Mouse (Mus musculus) forebrain, embryonic 11.5 days (tissue): ENCODE measurements around the gene Syt16. TPM values are rescaled to one million over a fixed set of nuclear protein-coding genes. Genes with fewer than 3 reads are reported as not detected.

Experiments
- ATAC-seq: fragments of 200-750 bp; cut with Nextera tagmentation; replicated peaks from 2 replicates; pipeline ENCODE4 v1.8.0; 2017; ENCODE audit warnings: moderate TSS enrichment; ENCODE audit not compliant: low FRiP score
- DNase-seq: peaks from one replicate; pipeline ENCODE4 v3.0.0-alpha.2; 2017; ENCODE audit warnings: low spot score
- H3K27ac ChIP-seq: fragments of 300-500 bp; sonication (generic); 2 replicates; pipeline ENCODE4 v1.5.1; 2014; ENCODE audit warnings: low read depth, low read length
- H3K27me3 ChIP-seq: fragments of 300-500 bp; sonication (generic); 2 replicates; pipeline ENCODE4 v1.6.1; 2014; ENCODE audit warnings: mild to moderate bottlenecking, low read length, mixed read lengths; ENCODE audit not compliant: control insufficient read depth, insufficient read depth
- H3K36me3 ChIP-seq: fragments of 300-500 bp; sonication (generic); 2 replicates; pipeline ENCODE4 v1.6.1; 2014; ENCODE audit warnings: mild to moderate bottlenecking, low read length, moderate library complexity, mixed read lengths; ENCODE audit not compliant: control insufficient read depth, insufficient read depth
- H3K4me1 ChIP-seq: fragments of 300-500 bp; sonication (generic); replicated peaks from 2 replicates; pipeline ENCODE4 v1.6.1; 2014; ENCODE audit warnings: low read length, mixed read lengths; ENCODE audit not compliant: control insufficient read depth, insufficient read depth
- H3K4me2 ChIP-seq: fragments of 300-500 bp; sonication (generic); 2 replicates; pipeline ENCODE4 v1.6.1; 2014; ENCODE audit warnings: low read depth, mild to moderate bottlenecking, low read length, moderate library complexity, mixed read lengths; ENCODE audit not compliant: severe bottlenecking
- H3K4me3 ChIP-seq: fragments of 300-500 bp; sonication (generic); 2 replicates; pipeline ENCODE4 v1.5.1; 2014; ENCODE audit warnings: low read depth, low read length
- H3K9ac ChIP-seq: fragments of 300-500 bp; sonication (generic); 2 replicates; pipeline ENCODE4 v1.6.1; 2014; ENCODE audit warnings: low read length
- H3K9me3 ChIP-seq: fragments of 300-500 bp; sonication (generic); 2 replicates; pipeline ENCODE4 v1.6.1; 2016; ENCODE audit warnings: low read length, mixed read lengths; ENCODE audit not compliant: control insufficient read depth
- WGBS: fragments of 180-500 bp; shearing (Covaris S2); extraction: QIAGEN DNeasy Blood & Tissue Kit; methylation state at CpG from one replicate; pipeline ENCODE4 v1.1.7; 2014; 5-methylcytosine and 5-hydroxymethylcytosine counted together
- polyA plus RNA-seq: library from polyadenylated mRNA; unstranded; fragments of >200 nt; fragmentation: Nextera tagmentation; extraction: Ambion mirVana; gene quantifications from 2 replicates; pipeline ENCODE4 v1.2.1, GENCODE M21; 2014

Syt16 gene
- polyA plus RNA-seq, 1 experiment from 2014 or later, result 4.9 TPM

GRCm38 (mm10) chr12:74024912-74025311 lies 27.5 kb downstream of the Syt16 start:
- no peaks in the 10 kb centered on the region for H3K27me3 ChIP-seq
- no peak for ATAC-seq
- WGBS, result 84% methylated on average over 2 of the region's 2 CpGs
- DNase-seq, result no peak
- H3K4me2 ChIP-seq, result no peak overlapping the region
- H3K27ac ChIP-seq, result no peak overlapping the region
- no peaks in the 10 kb centered on the region for H3K36me3 ChIP-seq
- H3K4me3 ChIP-seq, result no peak overlapping the region
- H3K4me1 ChIP-seq, result no peaks in the 10 kb centered on the region
- no peaks in the 10 kb centered on the region for H3K9me3 ChIP-seq
- no peak overlapping the region for H3K9ac ChIP-seq

- H3K4me3 ChIP-seq, result no peak overlapping the region
- WGBS, result 92% methylated on average over 5 of the region's 5 CpGs
- no peak overlapping the region for H3K27ac ChIP-seq
- no peak overlapping the region for H3K9ac ChIP-seq
- no peaks in the 10 kb centered on the region for H3K9me3 ChIP-seq
- H3K36me3 ChIP-seq, result no peaks in the 10 kb centered on the region
- H3K27me3 ChIP-seq, result no peaks in the 10 kb centered on the region
- ATAC-seq (no peak), DNase-seq (no peak)
- no peak overlapping the region for H3K4me2 ChIP-seq
- no peaks in the 10 kb centered on the region for H3K4me1 ChIP-seq
These were observed 45.8 kb downstream of the Syt16 start for GRCm38 (mm10) chr12:74043225-74043624.

- ATAC-seq, result no peak
- Histone ChIP-seq H3K4me2 (no peak overlapping the region), H3K9ac (no peak overlapping the region), H3K27ac (no peak overlapping the region), H3K4me3 (no peak overlapping the region), H3K4me1 (no peaks in the 10 kb centered on the region), H3K9me3 (no peaks in the 10 kb centered on the region), H3K27me3 (no peaks in the 10 kb centered on the region), H3K36me3 (no peaks in the 10 kb centered on the region)
- DNase-seq, result no peak
- 71% methylated on average over 6 of the region's 6 CpGs for WGBS
These were observed 46.3 kb downstream of the Syt16 start for GRCm38 (mm10) chr12:74043755-74044154.

GRCm38 (mm10) chr12:74044241-74044640 lies 46.8 kb downstream of the Syt16 start:
- Histone ChIP-seq H3K4me1 (no peaks in the 10 kb centered on the region), H3K27ac (no peak overlapping the region), H3K4me3 (no peak overlapping the region), H3K4me2 (no peak overlapping the region), H3K27me3 (no peaks in the 10 kb centered on the region), H3K9me3 (no peaks in the 10 kb centered on the region), H3K36me3 (no peaks in the 10 kb centered on the region), H3K9ac (no peak overlapping the region)
- ATAC-seq (no peak), DNase-seq (no peak)
- 84% methylated on average over 4 of the region's 4 CpGs for WGBS

GRCm38 (mm10) chr12:74055336-74055931 lies 58.0 kb downstream of the Syt16 start:
- peak; percentile 80 for DNase-seq
- Histone ChIP-seq H3K36me3 (no peaks in the 10 kb centered on the region), H3K27ac (no peak overlapping the region), H3K4me3 (no peak overlapping the region), H3K9me3 (no peaks in the 10 kb centered on the region), H3K27me3 (no peaks in the 10 kb centered on the region), H3K4me2 (no peak overlapping the region), H3K4me1 (no peaks in the 10 kb centered on the region), H3K9ac (no peak overlapping the region)
- WGBS, result 61% methylated on average over 12 of the region's 12 CpGs
- ATAC-seq, result peak; percentile 88

- no peaks in the 10 kb centered on the region for H3K36me3 ChIP-seq
- no peak overlapping the region for H3K4me3 ChIP-seq
- 81% methylated on average over 2 of the region's 2 CpGs for WGBS
- H3K27me3 ChIP-seq, result no peaks in the 10 kb centered on the region
- H3K9me3 ChIP-seq, result no peaks in the 10 kb centered on the region
- ATAC-seq, result peak; percentile 21; the same call in 1 of the 2 replicates
- H3K4me1 ChIP-seq, result no peaks in the 10 kb centered on the region
- H3K9ac ChIP-seq, result no peak overlapping the region
- DNase-seq, result no peak
- H3K27ac ChIP-seq, result no peak overlapping the region
- H3K4me2 ChIP-seq, result no peak overlapping the region
These were observed 58.7 kb downstream of the Syt16 start for GRCm38 (mm10) chr12:74056162-74056561.

- Histone ChIP-seq H3K4me3 (no peak overlapping the region), H3K27me3 (no peaks in the 10 kb centered on the region), H3K36me3 (no peaks in the 10 kb centered on the region), H3K4me2 (no peak overlapping the region), H3K9me3 (no peaks in the 10 kb centered on the region), H3K9ac (no peak overlapping the region), H3K4me1 (no peaks in the 10 kb centered on the region), H3K27ac (no peak overlapping the region)
- DNase-seq (no peak), ATAC-seq (no peak)
- WGBS, result 86% methylated on average over 1 of the region's 1 CpGs
These were observed 65.1 kb downstream of the Syt16 start for GRCm38 (mm10) chr12:74062547-74062946.

GRCm38 (mm10) chr12:74068912-74069311 lies 71.5 kb downstream of the Syt16 start:
- Histone ChIP-seq H3K36me3 (no peaks in the 10 kb centered on the region), H3K9ac (no peak overlapping the region), H3K27ac (no peak overlapping the region), H3K4me2 (no peak overlapping the region), H3K27me3 (no peaks in the 10 kb centered on the region), H3K4me1 (no peaks in the 10 kb centered on the region), H3K4me3 (no peak overlapping the region), H3K9me3 (no peaks in the 10 kb centered on the region)
- 84% methylated on average over 1 of the region's 1 CpGs for WGBS
- DNase-seq (no peak), ATAC-seq (no peak)

- Histone ChIP-seq H3K9ac (no peak overlapping the region), H3K9me3 (no peaks in the 10 kb centered on the region), H3K4me2 (no peak overlapping the region), H3K4me3 (no peak overlapping the region), H3K36me3 (no peaks in the 10 kb centered on the region), H3K27ac (no peak overlapping the region), H3K4me1 (no peaks in the 10 kb centered on the region), H3K27me3 (no peaks in the 10 kb centered on the region)
- no peak for DNase-seq
- 73% methylated on average over 3 of the region's 3 CpGs for WGBS
- no peak for ATAC-seq
These were observed 78.1 kb downstream of the Syt16 start for GRCm38 (mm10) chr12:74075590-74075989.
